Mouse (Mus musculus): Measurements from ENCODE around the gene Ssr3.
A peak's percentile ranks its signal among the peaks of the same experiment; 100 is the strongest.
"Not testable (repeated sequence)": the region's sequence is repeated elsewhere in the genome, so short reads cannot be mapped to it uniquely, and the experiment has no call there.

The Ssr3 gene

GRCm38 (mm10) chr3:65392421-65392817 lies at the start of gene Ssr3:
TSS of gene Ssr3 (minus strand) at chr3:65392623.
- peak; percentile 97 to 98 for DNase-seq

DNA sequence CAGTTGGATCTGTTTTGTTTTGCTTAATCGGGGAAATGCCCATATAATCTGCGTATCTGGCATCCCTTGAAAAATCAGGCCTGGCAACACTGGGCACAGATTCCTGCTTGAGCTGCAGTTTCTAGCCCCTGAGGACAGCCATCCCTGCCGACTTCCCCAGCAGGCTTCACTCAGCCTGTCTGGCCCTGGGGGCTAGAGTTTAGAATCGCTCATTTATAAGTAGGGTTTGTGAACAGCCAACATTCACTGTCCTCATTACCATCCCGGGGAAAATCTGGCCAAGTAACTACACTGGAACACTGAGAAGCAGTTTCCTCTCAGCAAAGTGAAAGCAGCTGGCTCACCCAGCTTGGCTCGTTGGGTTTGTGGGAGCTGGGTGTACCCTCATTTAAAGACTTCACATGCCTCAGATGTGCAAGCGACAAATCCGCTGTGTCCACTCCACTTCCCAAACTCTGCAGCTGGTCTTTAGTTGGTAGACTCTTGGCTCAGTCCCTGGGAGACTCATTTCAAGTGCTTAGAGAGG lies 49.2 kb upstream of the Ssr3 start:
- DNase-seq: peak; percentile 23 to 43

DNA sequence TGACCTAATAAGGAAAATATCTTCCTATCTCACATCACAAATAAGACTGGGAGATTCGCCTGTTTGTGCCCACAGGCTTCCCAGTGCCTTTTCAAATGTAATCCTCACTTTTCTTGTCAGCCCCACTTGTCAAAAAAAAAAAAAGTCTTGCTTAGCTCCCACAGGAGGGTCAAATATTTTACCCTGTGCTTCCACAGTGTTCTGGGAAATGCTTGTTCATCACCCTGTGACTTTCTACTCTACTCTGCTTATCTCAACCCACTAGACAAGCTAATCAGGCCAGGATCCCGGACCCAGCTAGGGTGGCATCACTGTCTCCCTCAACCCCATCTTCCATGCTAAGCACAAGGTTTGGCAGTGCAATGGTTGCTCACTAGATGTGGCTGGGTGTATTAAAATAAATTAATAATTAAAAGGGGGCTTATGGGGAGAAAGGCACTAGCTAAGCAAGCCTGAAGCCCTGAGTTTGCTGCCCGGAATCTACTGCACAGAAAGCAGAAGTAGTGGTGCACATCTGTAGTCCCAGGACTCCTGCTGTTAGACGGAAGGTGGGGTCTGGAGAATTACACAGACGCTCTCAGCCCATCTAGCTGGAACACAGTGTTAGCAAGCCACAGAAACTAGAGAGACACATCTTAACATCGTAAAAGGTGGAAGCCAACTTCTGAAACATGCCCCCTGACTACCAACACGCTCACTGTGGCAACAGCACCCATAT lies 46.2 kb upstream of the Ssr3 start:
- no peak for DNase-seq

DNA sequence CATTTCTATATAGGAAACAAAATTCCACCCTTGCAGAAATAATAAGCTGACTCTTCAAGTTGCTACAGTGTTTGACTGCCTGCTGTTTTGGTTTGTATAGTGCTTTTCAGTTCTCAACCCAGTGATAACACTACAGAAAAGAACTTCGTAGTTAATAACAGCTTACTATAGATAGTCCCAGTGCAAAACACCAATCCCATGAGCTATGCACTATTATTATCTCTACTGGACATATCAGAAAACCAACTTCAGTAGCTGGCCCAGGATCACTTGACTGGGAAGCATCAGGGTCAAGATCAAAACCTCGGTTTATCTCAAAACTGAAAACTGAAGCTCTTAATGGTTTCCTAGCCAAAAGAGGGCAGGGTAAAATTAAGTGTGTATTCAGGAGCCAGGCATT lies 43.4 kb upstream of the Ssr3 start:
- no peak for DNase-seq

- DNase-seq: no peak
These were observed 42.7 kb upstream of the Ssr3 start for GRCm38 (mm10) chr3:65435101-65435571.

DNA sequence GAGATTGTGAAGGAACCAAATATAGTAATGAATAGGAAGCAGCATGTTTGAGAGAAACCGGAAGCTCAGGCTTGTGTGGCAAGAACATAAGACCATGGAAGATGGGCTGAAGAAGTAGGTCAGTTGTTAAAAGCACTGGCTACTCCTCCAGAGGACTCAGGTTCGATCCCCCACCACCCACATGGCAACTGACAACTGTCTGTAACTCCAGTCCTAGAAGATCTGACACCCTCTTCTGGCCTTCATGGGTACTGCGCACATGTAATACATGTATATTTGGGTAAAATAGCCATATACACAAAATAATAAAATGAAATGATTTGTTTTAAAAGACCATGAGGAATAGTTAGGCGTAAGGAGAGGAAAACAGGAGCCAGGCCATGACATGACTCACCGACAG lies 39.8 kb upstream of the Ssr3 start:
- no peak for DNase-seq

DNA sequence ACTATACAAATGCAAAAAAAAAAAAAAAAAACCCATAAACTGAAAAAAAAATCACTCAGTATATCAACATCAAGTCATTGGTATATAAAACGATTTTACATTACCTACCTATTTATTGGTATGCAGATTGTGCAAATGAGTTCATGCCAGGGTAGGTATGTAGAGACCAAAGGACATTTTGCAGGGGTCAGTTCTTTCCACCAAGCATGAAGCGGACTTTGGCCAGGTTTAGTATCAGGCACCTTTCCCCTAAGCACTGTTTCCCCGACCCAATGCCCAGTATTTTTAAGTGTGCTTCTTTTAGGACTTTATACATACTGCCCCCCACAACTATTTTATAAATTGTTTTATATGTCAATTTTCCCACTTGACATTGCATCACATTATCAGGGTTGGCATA lies 27.3 kb upstream of the Ssr3 start:
- DNase-seq: no peak

GRCm38 (mm10) chr3:65417913-65418594 lies 25.6 kb upstream of the Ssr3 start:
- no peak for DNase-seq

- DNase-seq: no peak
These were observed 24.1 kb upstream of the Ssr3 start for GRCm38 (mm10) chr3:65416571-65416970.

- no peak for DNase-seq
These were observed 15.5 kb upstream of the Ssr3 start for GRCm38 (mm10) chr3:65407891-65408290.

DNA sequence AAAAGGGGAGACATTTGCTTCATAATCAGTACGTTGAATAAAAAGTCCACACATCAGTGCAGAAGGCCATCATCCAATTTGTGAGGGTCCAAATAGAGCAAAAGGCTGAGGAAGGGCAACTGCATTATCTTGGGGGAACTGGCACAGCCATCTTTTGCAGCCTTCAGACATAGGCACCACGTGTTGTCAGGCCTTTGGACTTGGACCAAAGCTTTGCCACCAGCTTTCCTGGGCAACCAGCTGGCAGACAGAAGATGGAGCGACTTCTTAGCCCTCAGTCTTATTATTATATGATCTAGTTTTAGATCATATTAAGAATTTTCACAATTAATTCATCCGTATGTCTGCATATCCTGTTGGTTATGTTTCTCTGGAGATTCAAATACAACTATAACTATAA lies 13.4 kb upstream of the Ssr3 start:
- no peak for DNase-seq

DNA sequence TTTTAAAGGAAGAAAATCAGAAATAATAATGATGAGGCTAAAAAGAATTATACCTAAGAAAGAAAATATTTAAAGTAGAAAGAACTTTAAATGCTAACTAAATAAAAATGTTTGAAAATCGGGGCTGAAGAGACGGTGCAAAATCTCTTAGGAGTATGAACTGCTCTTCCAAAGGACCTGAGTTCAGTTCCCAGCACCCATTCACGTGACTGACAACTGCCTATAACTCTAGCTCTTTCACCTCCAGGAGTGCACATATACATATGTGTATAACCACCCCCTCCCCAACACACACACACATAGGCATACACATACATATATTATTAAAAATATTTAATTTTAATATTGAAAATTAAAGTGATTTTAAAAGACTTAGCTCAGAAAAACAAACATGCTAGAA lies 5.1 kb upstream of the Ssr3 start:
- no peak for DNase-seq

- no peak for DNase-seq
These were observed 4.5 kb upstream of the Ssr3 start for GRCm38 (mm10) chr3:65396835-65397504.

DNA sequence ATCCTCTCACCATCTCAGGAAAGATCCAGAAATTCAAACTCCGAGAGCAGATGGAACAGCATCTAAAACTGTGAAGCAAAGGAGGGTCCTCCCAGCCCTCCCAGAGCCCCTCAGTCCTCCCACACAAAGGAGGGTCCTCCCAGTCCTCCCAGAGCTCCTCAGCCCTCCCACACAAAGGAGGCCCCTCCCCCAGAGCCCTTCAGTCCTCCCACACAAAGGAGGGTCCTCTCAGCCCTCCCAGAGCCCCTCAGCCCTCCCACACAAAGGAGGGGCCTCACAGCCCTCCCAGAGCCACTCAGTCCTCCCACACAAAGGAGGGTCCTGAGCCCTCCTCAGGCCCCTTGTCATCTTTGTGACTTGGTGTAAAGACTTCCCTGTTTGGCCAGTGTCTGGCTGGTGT lies 2.7 kb upstream of the Ssr3 start:
- DNase-seq: not testable (repeated sequence)

- peak; percentile 51 to 64 for DNase-seq
These were observed 521 bp downstream of the Ssr3 start for GRCm38 (mm10) chr3:65391784-65392420.

- DNase-seq: no peak
These were observed 1.1 kb downstream of the Ssr3 start for GRCm38 (mm10) chr3:65391222-65391783.

GRCm38 (mm10) chr3:65385771-65386170 lies 6.7 kb downstream of the Ssr3 start:
- no peak for DNase-seq

DNA sequence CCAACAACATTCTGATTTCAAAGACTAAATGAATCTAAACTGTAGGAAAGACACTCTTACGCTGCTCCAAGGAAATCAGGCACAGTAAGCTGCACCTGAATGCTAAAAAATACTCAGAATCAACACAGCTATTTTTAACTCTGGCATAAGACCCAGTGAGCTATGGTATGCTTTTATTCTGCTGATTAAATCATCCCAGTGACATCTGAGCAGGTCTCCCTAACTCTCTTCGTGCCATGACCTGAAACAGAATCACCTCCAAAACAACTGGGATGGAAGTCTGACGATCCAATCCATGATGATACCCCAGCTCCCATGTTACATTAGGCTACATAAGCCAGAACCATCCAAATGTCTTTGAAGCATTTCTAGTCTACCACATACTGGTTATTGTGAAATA lies 8.0 kb downstream of the Ssr3 start:
- no peak for DNase-seq

DNA sequence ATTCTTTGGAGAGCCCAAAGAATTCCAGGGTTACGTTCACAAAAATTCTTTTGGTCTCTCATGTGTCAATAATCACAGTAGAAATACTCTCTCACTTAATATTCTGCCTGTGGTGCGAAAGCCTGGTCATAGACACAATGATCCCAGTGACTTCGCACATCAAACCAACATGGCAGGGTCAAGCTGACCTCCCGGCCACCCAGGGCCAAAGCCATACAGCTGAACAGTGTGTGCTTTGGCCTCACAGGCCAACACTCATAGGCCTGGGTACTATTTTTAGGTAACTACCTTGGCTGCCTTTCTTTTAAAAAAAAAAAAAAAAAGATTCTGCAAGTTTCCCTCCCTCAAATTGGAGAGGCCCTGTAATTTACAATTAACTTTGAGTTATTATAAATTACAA lies 11.3 kb downstream of the Ssr3 start:
- no peak for DNase-seq

- DNase-seq: peak; percentile 66 to 67
These were observed 12.4 kb downstream of the Ssr3 start for GRCm38 (mm10) chr3:65379884-65380539.

GRCm38 (mm10) chr3:65378724-65379123 lies 13.7 kb downstream of the Ssr3 start:
- DNase-seq: no peak

GRCm38 (mm10) chr3:65374729-65375128 lies 17.7 kb downstream of the Ssr3 start:
- no peak for DNase-seq

Data from kidney, postnatal 4 days (tissue).